Mouse (Mus musculus): ENCODE measurements around the gene Cep104.

Gene Cep104

DNA sequence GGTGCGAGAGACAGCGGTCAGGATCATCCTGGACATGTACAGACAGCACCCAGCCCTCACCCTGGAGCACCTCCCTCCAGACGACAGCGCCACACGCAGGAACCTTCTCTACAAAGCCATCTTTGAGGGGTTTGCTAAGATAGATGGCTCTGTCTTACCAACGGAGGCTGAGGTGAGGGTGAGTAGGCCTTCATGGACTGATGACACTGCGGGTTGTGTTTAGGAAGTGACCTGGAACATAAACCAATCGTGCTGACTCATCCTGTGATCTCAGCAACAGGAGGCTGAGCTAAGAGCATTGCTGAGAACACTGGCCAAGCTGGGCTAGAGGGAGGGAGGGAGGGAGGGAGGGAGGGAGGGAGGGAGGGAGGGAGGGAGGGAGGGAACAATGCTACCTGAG lies 18.5 kb downstream of the Cep104 start:
- DNase-seq (ENCODE audit: low spot score) = no peak

DNA sequence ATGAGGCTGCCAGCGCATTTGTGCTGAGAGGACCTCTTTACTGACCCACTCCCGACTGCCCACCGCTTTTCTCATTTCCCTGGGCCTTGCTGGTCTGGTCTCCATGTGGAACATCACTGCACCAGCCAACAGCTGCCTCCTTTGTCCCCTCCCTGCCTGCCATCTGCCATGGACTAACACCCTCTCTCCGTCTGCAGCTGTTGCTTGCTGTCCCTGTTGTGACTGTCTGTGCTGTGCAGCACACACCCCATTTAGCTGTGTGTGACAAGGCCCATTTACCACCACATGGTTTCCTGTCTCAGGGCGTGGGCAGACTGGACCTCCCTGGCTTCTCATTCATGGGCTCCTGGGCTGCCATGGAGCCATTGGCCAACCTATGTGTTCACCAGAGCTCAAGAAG lies 30.5 kb downstream of the Cep104 start:
- DNase-seq (ENCODE audit: low spot score) = peak; percentile 28

DNA sequence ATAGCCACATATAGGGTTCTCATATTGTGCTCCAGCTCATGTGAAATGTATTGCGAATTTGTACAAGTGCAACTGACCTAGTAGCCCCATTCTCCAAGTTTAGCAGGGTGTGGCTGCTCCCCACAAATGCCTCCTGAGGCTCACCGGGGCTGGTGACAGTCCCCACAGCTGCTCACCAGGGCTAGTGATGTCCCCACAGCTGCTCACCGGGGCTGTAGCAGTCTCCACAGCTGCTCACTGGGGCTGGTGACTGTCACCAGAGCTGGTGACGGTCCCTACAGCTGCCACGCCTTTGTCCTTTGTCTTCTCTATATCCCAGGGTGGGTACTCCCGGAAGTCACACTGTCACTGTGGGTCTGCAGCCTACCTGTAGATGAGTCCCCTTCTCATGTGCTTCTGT lies 31.3 kb downstream of the Cep104 start:
- no peak for DNase-seq (ENCODE audit: low spot score)

DNA sequence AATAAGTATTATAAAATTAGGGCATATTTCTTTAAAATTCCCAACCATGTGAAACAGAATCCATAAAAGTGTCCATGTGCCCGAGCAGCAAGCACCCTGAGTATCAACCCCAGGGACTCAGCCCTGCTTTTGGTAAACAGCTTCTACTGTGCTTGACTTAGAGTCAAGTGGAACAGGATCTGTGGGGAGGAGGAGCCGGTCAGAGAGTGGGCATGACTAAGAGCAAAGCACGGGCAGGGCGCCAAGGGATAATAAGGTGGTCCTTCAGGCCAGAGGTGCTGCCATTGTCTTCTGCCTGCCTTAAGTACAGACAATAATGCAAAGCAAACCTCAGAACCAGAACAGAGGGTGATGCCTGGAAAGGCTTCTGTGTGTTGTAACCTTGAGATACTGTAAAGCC lies 32.8 kb downstream of the Cep104 start:
- DNase-seq (ENCODE audit: low spot score) = no peak

DNA sequence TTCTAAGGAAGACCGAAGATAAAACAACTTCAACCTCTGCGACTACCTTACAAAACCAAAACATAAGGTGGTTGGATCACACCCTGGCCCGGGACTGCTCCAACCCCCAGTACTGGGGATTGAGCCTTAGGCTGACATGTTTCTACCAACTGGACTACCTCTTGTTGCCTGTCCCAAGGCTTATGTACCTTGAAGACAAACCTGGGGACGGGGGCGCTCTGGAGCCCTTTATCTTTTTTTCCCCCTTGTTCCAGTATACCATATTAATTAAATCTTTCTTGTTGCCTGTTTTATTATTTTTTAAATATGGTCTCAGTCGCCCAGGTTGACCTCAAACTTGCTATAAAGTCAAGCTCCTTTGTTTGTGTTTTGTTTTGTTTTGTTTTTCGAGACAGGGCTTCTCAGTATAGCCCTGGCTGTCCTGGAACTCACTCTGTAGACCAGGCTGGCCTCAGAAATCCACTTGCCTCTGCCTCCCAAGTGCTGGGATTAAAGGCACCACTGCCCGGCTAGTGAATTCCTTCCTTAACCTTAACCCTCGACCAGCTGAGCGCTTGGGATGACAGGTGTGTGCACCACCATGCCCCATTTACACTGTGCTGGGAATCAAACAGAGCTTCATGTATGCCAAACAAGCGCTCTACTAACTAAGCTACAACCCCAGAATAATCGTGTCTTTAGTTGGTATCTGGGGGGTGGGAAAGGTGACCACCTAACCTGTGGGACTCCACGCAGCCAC lies 36.1 kb downstream of the Cep104 start:
- no peak for DNase-seq (ENCODE audit: low spot score)

DNA sequence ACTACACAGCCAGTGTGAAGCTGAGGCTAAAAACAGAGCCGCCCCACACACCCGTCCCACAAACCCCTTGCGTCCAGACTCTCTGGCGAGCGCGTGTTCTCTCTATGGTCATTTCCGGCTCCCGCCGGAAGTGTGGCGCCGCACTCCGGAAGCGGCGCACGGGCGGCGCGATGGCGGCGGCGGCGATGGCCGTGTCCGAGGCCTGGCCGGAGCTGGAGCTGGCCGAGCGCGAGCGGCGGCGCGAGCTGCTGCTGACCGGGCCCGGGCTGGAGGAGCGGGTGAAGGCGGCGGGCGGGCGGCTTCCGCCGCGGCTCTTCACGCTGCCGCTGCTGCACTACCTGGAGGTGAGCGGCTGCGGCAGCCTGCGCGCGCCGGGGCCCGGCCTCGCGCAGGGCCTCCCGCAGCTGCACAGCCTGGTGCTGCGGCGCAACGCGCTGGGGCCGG lies 36.7 kb downstream of the Cep104 start, which contains the start of gene Lrrc47:
TSS of gene Lrrc47 (plus strand) at position 86 of the 444 bp plus-strand sequence.
- peak; percentile 91 for DNase-seq (ENCODE audit: low spot score)

DNA sequence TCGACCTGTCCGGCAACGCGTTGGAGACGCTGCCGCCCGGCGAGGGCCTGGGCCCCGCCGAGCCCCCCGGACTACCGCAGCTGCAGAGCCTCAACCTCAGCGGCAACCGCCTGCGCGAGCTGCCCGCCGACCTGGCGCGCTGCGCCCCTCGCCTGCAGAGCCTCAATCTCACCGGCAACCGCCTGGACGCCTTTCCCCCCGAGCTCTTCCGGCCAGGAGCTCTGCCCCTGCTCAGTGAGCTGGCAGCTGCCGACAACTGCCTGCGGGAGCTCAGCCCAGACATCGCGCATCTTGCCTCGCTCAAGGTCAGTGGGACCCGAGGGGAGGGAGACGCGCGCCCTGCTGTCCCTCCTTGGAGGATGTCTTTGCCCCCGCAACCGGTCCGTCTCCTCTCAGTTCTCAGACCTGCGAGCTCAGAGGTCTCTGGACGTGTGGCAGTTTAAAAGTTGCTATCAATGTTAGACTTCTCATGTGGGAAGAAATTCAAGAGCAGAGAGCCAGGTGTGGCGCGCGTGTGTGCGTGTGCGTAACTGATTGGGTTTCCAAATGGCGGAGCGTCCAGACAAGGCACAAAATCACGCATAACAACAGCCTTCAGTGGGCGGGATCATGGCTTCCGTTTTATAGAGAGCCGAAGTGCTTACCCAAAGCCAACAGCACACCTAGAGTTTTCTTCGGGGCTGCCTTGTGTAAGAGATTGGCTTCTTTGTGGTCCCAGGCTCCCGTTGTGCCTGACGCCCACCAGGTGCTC lies 37.3 kb downstream of the Cep104 start:
- DNase-seq (ENCODE audit: low spot score) = peak; percentile 7

DNA sequence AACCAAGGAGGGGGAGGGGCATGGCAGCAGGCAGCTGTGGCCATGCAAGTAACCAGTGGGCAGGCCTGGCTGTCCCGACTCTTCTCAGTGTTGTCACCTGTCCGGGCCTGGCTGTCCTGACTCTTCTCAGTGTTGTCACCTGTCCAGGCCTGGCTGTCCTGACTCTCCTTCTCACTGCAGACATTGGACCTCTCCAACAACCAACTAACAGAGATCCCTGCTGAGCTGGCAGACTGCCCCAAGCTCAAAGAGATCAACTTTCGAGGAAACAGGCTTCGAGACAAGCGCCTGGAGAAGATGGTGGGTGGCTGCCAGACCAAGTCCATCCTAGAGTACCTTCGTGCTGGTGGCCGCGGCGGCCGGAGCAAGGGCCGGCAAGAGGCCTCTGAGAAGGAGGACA lies 40.5 kb downstream of the Cep104 start:
- DNase-seq (ENCODE audit: low spot score) = no peak

DNA sequence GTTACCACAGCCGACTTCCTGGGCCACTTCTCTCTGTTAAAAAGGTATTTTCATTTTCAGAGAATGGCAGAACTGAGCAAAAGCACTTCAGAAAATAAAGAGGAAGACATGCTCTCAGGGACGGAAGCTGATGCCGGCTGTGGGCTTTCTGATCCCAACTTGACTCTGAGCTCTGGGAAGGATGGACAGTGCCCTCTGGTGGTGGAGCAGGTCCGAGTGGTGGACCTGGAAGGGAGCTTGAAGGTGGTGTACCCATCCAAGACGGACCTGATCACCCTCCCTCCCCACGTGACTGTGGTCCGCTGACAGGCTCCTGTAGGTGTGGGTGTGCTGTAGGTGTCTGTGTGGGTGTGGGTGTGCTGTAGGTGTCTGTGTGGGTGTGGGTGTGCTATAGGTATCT lies 44.6 kb downstream of the Cep104 start:
- peak; percentile 42 for DNase-seq (ENCODE audit: low spot score)

DNA sequence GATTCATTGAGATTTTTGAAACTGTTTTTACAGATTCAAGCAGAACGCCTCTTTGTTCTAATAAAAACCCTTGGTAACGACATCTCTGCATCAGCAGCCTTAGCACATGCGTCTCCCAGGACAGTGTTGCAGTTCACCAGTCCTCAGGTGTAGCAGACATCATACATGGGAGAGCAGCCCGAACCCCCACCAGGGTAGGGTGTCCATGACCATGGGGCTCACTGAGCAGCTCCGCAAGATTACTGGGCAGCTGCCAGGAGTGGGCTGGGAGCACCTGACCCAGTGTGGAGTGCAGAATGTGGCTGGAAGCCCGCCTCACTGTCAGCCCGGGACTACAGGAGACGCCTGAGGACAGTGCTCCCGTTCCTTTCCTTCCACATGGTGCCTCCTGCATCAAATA lies 46.4 kb downstream of the Cep104 start:
- DNase-seq (ENCODE audit: low spot score) = no peak

DNA sequence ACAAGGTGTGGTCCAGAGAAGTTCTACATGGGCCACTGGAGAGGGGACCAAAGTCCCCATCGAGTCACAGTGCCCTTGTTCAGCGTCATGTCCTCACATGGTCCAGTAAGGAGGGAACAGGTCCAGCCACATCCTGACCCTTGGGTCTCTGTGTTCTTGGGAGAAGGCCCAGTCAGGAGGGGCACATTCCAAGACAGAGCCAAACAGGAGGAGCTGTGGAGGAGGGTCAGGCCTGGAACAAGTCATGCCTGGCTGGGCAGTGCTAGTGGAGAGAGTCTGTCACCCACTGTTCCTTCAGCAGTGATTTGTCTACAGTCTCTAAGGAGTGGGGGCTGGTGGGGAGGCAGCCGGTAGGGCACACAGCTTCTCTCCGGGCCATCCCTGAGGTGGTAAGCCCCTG lies 47.4 kb downstream of the Cep104 start:
- no peak for DNase-seq (ENCODE audit: low spot score)

DNA sequence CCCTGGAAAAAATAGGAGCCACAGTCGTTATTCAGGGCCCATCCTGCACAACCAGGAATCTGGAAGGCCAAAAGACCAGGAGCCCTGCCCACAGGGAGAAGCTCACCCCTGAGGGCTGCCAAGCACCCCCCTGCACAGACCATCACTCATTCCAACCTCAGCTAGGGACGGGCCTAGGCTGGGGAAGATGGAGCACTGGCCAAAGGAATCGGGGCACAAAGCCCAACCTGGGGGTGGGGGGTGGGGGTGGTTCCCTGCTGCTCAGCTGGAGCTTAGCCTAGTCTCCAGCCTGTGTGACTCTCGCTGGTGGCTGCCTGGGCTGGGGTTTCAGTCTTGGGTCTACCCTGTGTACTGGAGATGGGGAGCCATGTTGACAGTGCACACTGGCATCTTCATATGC lies 47.9 kb downstream of the Cep104 start:
- no peak for DNase-seq (ENCODE audit: low spot score)

DNA sequence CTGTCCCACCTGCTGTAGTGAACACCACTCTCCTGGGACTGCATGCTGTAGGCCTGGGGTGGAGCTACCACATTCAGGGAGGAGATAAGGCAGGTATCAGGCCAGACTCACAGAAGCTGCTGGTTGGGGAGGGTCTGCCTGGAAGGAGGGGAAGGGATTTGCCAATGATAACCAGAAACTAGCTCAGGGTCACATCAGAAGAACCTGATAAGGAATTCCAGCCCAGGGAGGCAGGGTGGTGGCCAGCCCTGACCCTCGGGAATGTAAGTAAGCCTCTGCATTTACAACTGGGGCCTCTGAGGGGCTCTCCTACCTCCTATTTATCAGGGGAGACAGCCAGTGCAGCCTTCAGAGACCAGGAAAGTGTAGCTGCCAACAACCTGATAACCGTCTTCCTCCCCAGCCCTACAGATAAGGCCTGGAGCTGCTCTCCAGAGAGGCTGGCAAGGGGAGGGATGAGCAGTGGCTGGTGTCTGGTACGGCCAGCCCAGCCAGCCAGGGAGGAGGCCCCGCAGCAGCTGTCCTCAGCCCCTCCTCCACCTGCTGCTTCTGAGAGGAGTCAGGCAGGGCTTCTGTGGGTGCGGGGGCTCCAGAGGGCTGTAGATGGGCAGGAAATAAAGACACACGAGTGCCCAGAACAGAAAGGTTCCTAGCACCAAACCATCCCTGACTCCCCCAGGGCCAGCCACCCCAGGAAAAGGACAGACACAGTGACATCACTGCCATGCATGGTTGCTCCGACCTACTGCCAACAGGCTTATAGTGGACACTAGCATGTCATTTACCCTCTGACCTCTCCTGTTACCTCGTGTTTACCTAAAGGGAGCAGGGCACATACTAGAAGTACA lies 49.0 kb downstream of the Cep104 start:
- peak; percentile 9 for DNase-seq (ENCODE audit: low spot score)

DNA sequence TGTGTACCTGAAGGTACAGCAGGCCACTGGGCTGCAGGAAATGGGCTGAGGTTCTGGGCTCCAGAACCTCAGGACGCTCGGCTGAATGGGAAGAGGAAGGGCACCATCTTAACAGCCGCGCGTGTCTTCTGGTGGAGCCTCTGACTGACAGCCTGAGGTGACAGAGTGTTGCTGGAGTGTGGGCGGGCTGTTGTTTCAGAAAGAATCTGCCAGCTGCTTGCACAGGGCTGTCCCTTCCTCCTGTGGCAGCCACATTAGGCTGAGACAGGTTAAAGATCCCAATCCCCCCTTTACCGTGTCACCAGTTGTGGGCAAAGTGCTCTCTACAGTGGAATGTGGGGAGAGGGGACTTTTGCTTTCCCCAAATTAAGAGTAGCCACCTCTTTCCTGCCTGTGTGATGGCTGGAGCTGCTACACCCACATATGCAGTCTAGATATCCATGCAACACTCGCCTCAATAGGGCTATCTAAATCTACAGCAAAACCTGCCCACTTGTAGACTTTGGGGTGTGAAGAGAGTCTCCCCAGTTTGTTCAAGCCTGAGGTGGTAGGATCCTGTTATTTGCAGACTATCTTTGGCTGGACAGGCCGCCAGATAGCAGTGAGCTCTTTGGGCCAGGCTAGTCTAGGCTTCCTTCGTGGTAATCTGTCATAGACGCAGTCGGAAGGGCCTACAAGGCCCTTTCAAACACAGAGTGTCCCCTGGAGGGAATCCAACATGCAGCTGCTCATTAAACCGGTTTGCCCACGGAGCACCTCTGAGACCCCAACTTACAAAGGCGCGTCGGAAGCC lies 49.9 kb downstream of the Cep104 start:
- no peak for DNase-seq (ENCODE audit: low spot score)

DNA sequence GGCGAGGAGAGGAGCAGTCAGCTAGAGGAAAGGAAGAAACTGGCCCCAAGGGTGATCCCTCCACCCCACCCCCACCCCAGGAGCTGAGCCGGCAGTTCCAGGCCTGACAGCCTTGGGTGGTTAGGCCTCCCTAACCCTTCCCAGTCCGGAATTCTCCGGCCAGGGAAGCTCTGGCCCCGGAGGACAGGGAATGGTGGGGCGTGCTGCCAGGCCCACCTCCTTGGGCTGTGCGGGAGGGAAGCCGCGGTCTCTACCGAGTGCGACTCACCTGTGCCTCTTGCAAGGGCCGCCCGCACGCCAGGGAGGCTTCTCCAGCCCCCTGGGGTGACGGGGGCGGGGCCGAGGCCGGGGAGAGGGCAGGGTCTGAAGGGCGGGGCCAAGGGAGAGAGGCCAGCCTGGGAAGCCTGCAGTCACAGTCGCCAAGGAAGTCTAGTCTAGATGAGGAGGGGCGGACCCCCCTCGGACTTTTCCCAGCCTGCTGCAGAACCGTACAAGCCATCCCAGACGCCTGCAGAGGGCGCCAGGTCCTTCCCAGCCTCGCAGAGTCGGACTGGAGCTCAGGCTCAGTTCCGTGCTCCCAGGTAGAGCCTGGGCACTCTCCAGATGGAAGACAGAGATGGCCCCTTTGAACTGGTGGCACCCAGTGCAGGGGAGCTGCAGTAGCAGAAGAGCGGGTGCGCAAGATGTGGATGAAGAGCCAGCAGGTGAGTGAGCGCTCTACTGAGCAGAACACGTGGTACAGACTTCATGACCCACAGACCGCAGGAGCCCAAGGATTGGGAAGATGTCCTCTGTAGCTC lies 50.8 kb downstream of the Cep104 start, which contains the start of gene Smim1:
TSS of gene Smim1 (minus strand) at position 590 of the 800 bp plus-strand sequence.
- DNase-seq (ENCODE audit: low spot score) = peak; percentile 79

DNA sequence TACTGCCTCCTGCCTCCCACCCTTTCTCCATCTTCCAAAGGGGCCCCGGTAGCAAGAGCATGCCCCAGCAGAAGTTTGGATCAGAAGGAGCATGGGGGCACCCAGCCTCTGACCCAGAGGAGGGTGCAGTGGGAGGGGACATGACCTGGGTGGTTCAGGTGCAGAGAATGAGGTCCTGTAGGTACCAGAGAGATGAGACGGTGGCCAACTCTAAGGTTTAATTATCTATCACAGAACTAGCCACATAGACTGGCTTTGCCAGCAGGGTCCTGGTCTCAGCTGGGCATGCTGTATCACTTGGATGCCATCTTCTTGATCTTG lies 51.4 kb downstream of the Cep104 start:
- no peak for DNase-seq (ENCODE audit: low spot score)

DNA sequence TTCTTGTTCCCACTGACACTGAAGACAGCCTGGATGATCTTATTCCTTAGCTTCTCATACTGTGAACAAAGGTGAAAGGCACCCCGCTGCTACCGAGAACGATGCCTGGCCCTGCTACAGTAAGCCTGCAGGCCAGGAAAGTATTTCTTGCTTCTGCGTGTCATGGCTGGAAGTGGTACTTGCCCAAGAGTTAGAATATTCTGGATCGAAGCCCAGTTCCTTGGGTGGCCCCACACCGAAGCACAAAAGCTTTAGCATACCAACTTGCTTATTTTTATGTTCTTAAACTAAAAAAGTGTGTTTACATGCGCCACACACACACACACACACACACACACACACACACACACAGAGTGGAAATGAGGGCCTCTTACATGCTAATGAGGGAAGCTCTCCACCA lies 53.1 kb downstream of the Cep104 start:
- DNase-seq (ENCODE audit: low spot score) = no peak

DNA sequence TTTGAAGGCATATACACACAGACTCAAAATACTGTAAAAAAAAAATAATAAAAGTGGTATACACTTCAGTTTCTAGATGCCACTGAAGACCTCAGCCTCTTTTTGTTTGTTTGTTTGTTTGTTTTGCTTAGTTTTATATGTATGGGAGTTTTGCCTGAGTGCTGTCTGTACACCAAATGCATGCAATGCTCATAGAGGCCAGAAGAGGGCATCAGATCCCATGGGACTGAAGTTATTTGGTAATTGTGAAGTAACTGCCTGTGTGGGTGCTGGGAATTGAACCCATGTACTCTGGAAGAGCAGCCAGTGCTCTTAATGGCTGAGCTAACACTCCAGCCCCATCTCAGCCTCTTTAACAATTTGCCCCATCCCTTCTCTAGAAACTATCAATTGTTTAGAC lies 53.7 kb downstream of the Cep104 start:
- peak; percentile 44 for DNase-seq (ENCODE audit: low spot score)

DNA sequence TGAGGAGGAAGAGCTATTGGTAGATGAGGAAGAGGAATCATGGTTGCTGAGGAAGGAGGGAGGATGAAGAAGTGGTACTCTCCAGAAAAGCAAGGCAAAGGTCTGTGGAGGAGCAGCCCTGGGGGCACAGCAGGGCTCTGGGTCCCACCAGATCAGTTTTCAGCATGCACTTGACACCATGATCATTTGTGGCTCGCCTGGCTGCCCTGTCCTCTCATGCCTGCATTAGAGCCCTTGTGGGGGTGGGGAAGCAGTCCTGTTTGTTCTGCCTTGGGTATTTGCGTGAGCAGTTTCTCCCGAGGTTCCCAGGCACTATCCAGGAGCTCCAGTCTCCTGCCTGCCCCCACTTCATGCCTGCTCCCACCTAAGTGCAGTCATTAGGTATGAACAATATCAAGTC lies 62.1 kb downstream of the Cep104 start:
- DNase-seq (ENCODE audit: low spot score) = no peak

DNA sequence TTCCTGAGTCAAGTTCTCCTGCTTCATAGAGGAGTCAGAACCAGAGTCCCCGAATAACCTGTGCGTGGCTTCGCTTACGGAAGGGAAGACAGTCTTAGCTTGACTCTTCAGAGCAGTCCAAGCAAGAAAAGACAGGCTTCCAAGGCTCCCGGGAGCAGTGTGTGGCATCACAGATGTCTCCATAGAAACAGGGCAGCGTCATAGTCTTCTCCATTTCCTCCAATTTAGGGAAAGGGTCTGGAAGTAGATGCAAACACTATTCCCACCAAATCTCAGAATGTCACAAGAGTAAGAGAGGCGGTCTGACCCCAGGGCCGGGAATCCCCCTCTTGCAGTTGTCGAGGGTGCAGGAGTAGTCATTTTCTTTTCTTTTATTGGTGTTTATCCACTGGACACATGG lies 67.6 kb downstream of the Cep104 start, which contains the start of gene Ccdc27:
TSS of gene Ccdc27 (minus strand) at position 101 of the 400 bp plus-strand sequence.
- DNase-seq (ENCODE audit: low spot score) = no peak

DNA sequence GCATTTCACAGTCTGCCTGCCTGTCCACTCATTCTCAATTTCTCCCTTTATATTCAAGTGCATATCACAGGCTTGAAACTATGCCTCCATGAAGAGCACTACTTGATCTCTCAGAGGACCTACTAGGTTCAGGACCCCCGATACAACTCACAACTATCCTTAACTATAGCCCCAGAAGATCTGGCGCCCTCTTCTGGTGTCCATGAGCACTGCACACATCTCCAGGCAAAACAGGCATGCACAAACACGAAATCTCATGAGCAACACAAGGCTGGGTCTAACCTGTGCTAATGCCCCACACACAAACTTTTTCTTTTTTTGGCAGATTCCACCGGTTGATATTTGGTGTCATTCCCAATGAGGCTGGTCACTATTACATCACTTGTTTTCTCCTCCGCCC lies 70.8 kb downstream of the Cep104 start:
- no peak for DNase-seq (ENCODE audit: low spot score)
